In genomic region chr10:52253426-52253825, GRCm38 (mm10) we compare ENCODE assay signal across 24 mouse cellular contexts. TPM values are rescaled to one million over a fixed set of nuclear protein-coding genes. Genes with fewer than 3 reads are reported as not detected.
DNase-seq lines count a peak whose midpoint lies in the region; ATAC-seq and TF ChIP-seq lines count a peak whose summit lies in the region.
"Had no signal": no experiment of that assay in that cellular context is flagged by ENCODE, and none has a peak within 500 bp of the region (broad histone marks: within the 10 kb centered on the region; RNA-seq: fewer than 3 reads in every experiment).

No protein-coding gene starts in this region.

- no peak for TF ChIP-seq CTCF in layer of hippocampus, adult 2 months (conservative IDR thresholded peaks at IDR 0.05)
- no peak for TF ChIP-seq CTCF in brain, embryonic 14.5 days (IDR thresholded peaks at IDR 0.05; ENCODE audit: borderline replicate concordance, extremely low read depth, insufficient read depth, insufficient read length)

- no peak for DNase-seq in forebrain, embryonic 11.5 days (ENCODE audit: low spot score)
- peak; percentile 7 for DNase-seq in layer of hippocampus, adult 9-11 months
- no peak for DNase-seq in layer of hippocampus, adult 2 months (ENCODE audit: low spot score in 2 of 2)
- DNase-seq in brain, embryonic 14.5 days (ENCODE audit: low read depth), result peak; percentile 63
- DNase-seq in thymus, adult 18-20 months, result no peak
- DNase-seq in heart, adult 8-10 months (ENCODE audit: low spot score), result no peak
- DNase-seq: adrenal gland, postnatal 14 days; cerebellum, adult 2 months; cerebellum, postnatal 10 days; gastrocnemius, postnatal 14 days; heart, postnatal 36 days had no signal

- H3K27ac ChIP-seq in forebrain, embryonic 11.5 days (ENCODE audit: low read depth, low read length), result 0 out of 2 replicates have a peak overlapping the region, but pooled peaks have one; percentile 31
- no peak overlapping the region; the same call in 1 of the 2 replicates for H3K27ac ChIP-seq in forebrain, embryonic 13.5 days
- H3K27ac ChIP-seq in layer of hippocampus, adult 2 months, result no peak overlapping the region
- H3K27ac ChIP-seq: heart, embryonic 13.5 days; hindbrain, embryonic 15.5 days had no signal

- H3K27me3 ChIP-seq in forebrain, embryonic 11.5 days (ENCODE audit: control insufficient read depth, insufficient read depth, low read length), result no peaks in the 10 kb centered on the region
- no peaks in the 10 kb centered on the region for H3K27me3 ChIP-seq in forebrain, embryonic 13.5 days
- H3K27me3 ChIP-seq: heart, embryonic 13.5 days; hindbrain, embryonic 15.5 days; Patski had no signal

- H3K4me3 ChIP-seq in forebrain, embryonic 11.5 days (ENCODE audit: low read depth, low read length), result no peak overlapping the region
- H3K4me3 ChIP-seq in forebrain, embryonic 13.5 days, result no peak overlapping the region
- H3K4me3 ChIP-seq in layer of hippocampus, adult 2 months, result no peak overlapping the region
- H3K4me3 ChIP-seq: heart, embryonic 13.5 days; hindbrain, embryonic 15.5 days had no signal

- no peak overlapping the region for H3K9ac ChIP-seq in forebrain, embryonic 11.5 days (ENCODE audit: low read length)
- no peak overlapping the region for H3K9ac ChIP-seq in forebrain, embryonic 13.5 days
- H3K9ac ChIP-seq: heart, embryonic 13.5 days; hindbrain, embryonic 15.5 days had no signal

- WGBS in forebrain, embryonic 11.5 days, result 78% methylated on average over 11 of the region's 11 CpGs
- 60% methylated on average over 11 of the region's 11 CpGs for WGBS in forebrain, embryonic 13.5 days

- no peaks in the 10 kb centered on the region for H3K4me1 ChIP-seq in forebrain, embryonic 11.5 days (replicated peaks; ENCODE audit: control insufficient read depth, insufficient read depth, low read length)
- H3K4me1 ChIP-seq in forebrain, embryonic 13.5 days, result peaks cover 12% of the 10 kb centered on the region
- H3K4me1 ChIP-seq: heart, embryonic 13.5 days; hindbrain, embryonic 15.5 days had no signal

- no peaks in the 10 kb centered on the region for H3K36me3 ChIP-seq in forebrain, embryonic 11.5 days (ENCODE audit: control insufficient read depth, insufficient read depth, low read length)
- H3K36me3 ChIP-seq in forebrain, embryonic 13.5 days (ENCODE audit: poor library complexity, severe bottlenecking), result no peaks in the 10 kb centered on the region
- H3K36me3 ChIP-seq: heart, embryonic 13.5 days; hindbrain, embryonic 15.5 days had no signal

- no peak for TF ChIP-seq POLR2A in brain, embryonic 14.5 days (IDR thresholded peaks at IDR 0.05; ENCODE audit: borderline replicate concordance, extremely low read depth, insufficient read depth, insufficient read length, poor library complexity, severe bottlenecking)

- no peaks in the 10 kb centered on the region for H3K9me3 ChIP-seq in forebrain, embryonic 11.5 days (ENCODE audit: control insufficient read depth, low read length)
- no peaks in the 10 kb centered on the region for H3K9me3 ChIP-seq in forebrain, embryonic 13.5 days (replicated peaks)
- H3K9me3 ChIP-seq: heart, embryonic 13.5 days; hindbrain, embryonic 15.5 days had no signal

- H3K4me2 ChIP-seq in forebrain, embryonic 11.5 days (ENCODE audit: low read depth, low read length, severe bottlenecking), result no peak overlapping the region
- no peak overlapping the region for H3K4me2 ChIP-seq in forebrain, embryonic 13.5 days
- H3K4me2 ChIP-seq: heart, embryonic 13.5 days; hindbrain, embryonic 15.5 days had no signal

- ATAC-seq in forebrain, embryonic 11.5 days (replicated peaks; ENCODE audit: low FRiP score), result no peak
- ATAC-seq in forebrain, embryonic 13.5 days, result no peak
- ATAC-seq: activated CD4-positive, CD25-positive, alpha-beta regulatory T cell, adult 4 months; intestine, embryonic 16.5 days; Patski had no signal

RNA-seq across cellular contexts. Expression of gene Dcbld1, which starts 20.0 kb away (rescaled TPM):
- polyA plus RNA-seq in forebrain, embryonic 11.5 days (2014; fragmentation: Nextera tagmentation; extraction: Ambion mirVana), result 22.0 and 23.9 TPM in 2 replicates
- polyA plus RNA-seq in forebrain, embryonic 13.5 days (2015; fragmentation: Nextera tagmentation; extraction: Ambion mirVana), result 21.8 and 22.7 TPM in 2 replicates
- 1 to 10 TPM; 6.1 to 6.8 TPM for total RNA-seq in layer of hippocampus, adult 2 months (2021)
- 10.3 and 13.3 TPM in 2 replicates for polyA plus RNA-seq in brain, embryonic 14.5 days (2012; rRNA removed)
- total RNA-seq in heart, adult 8-10 months (2022), result 1 to 10 TPM; 3.4 to 4.4 (median 4.0) TPM

RNA-seq across cellular contexts. Expression of gene Ros1, which starts 58.4 kb away (rescaled TPM):
- not detected in 2 replicates for polyA plus RNA-seq in forebrain, embryonic 11.5 days (2014; fragmentation: Nextera tagmentation; extraction: Ambion mirVana)
- polyA plus RNA-seq in forebrain, embryonic 13.5 days (2015; fragmentation: Nextera tagmentation; extraction: Ambion mirVana), result not detected in 2 replicates
- not detected for total RNA-seq in layer of hippocampus, adult 2 months (2021)
- not detected in 2 replicates for polyA plus RNA-seq in brain, embryonic 14.5 days (2012; rRNA removed)
- total RNA-seq in heart, adult 8-10 months (2022), result under 1 TPM in 1 of 4 experiments, not detected in 3; 0.03 TPM
- total RNA-seq: adrenal gland, adult 18-20 months; adrenal gland, postnatal 14 days; granulocyte monocyte progenitor cell, adult 5-6 weeks; MEL had no signal
- polyA plus RNA-seq: activated CD4-positive, CD25-positive, alpha-beta regulatory T cell, adult 4 months; C2C12; cerebellum, adult 2 months; embryonic facial prominence, embryonic 11.5 days; heart, embryonic 13.5 days; heart, postnatal 0 days; hindbrain, embryonic 11.5 days; hindbrain, embryonic 15.5 days had no signal

Comparison
In these comparisons a context has a peak if more than half of its experiments do, and no peak if none do; other contexts are left out.
1. DNase-seq: peak in layer of hippocampus, adult 9-11 months (single experiment) and brain, embryonic 14.5 days (single experiment); none in forebrain, embryonic 11.5 days (single experiment), layer of hippocampus, adult 2 months (0 of 2), thymus, adult 18-20 months (0 of 2) and heart, adult 8-10 months (single experiment).